Mouse (Mus musculus): Measurements from ENCODE around the gene Foxred2.

DNA sequence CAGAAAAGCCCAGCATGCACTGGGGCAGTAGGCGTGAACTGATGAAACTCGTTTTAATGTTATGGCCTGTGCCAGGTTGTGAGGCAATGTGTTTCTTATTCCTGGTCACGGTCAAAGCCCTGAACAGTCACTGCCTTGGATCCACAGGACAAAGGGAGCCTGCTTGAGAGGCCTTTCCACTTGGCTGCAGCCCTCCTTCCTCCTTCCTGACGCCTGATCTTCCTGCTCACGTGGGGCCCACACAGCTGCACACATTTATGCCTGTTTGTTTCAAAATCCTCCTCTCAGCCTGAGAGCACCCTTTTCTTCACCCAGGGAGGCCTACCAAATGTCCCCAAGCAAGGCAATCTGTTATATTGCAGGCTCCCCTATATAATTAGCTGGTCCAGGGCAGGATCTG is 53.3 kb downstream of the Foxred2 start:
- TF ChIP-seq POLR2A (IDR thresholded peaks at IDR 0.05; ENCODE audit: insufficient read length, low read depth) (no peak), REST (IDR thresholded peaks at IDR 0.05; ENCODE audit: insufficient read depth, insufficient read length) (no peak), USF1 (IDR thresholded peaks at IDR 0.05; ENCODE audit: low read depth) (no peak)
